Mouse (Mus musculus) monocyte, adult 2 months (primary cell): ENCODE results near the gene Flg.

ENCODE experiments used
- DNase-seq, 2 experiments: peaks; one replicate each; pipeline ENCODE4 v3.0.0; 2022; ENCODE audit warnings: low spot score in 2 of 2, low read depth in 1 of 2

Flg gene

DNA sequence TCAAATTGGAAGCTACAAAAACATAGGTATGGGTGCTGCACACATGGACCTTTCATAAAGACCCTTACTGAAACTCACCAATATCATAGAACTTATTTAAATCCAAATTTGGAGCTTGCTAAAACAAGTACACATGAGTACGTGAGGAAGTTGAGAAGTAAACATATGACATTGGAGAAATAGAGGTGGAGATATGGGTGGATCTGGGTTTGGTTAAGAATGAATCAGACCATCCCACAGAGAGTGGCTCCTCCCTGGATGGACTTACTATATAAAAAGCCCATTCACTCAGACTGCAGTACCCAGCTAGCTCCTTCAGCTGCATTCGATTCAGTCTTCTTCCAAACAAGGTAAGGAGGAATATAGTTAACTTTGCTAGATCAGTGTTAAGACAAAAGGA lies at the start of gene Flg:
TSS of gene Flg (plus strand) at position 301 of the 400 bp plus-strand sequence.
- no peak for DNase-seq

DNA sequence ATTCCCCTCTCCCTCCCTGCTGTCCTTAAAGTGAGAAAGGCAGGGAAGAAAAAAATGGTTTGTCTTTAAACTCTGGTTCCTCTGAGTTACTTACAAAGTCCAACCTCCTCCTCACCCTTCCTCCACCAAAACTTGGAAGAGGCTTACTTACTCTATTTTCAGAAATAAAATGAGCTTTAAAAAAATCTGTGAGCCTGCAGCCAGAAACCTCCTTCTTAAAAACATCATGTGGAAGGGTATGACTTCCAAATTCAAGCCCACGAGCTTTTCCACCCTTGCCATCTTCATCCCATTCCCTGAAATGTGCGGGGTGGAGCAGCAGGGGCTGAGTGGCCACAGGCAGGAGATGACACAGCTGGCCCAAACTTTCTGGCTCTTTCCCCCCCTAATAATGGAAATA lies 24.2 kb downstream of the Flg start:
- no peak for DNase-seq

DNA sequence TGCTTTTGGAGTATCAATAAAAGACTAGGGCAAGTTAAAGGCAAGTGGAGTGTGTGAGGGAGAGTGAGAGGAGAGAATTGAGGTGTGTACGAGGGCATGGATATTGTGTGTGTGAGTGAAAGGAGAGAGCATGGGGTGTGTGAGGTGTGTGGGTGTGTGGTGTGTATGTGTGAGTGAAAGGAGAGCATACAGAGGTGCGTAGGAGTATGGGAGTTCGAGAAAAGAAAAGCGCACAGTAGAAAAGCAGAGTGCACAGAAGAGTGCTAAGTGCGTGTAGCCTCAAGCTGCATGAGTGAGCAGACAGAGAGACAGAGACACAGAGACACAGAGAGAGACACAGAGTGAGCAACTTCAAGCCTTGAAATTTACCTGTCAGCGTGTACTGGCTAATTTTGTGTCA lies 26.5 kb downstream of the Flg start:
- DNase-seq, result no peak

DNA sequence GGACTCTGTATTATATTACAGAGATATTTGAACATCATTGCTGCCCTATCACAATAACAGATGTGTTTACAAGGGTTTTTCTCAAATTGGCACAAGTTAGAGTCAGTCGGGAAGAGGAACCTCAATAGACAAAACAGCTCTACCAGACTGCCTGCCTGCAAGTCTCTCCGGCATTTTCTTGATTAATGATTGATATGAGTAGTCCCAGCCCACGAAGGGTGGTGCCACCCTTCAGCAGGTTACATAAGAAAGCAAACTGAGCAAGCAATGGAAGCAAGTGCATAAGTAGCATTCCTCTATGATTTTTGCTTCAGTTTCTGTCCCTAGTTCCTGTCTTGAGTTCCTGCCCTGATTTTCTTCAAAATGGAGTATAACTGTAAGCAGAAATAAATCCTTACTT lies 28.6 kb downstream of the Flg start:
- DNase-seq, result no peak

GRCm38 (mm10) chr3:93306142-93306541 lies 32.8 kb downstream of the Flg start:
- DNase-seq, result no peak

DNA sequence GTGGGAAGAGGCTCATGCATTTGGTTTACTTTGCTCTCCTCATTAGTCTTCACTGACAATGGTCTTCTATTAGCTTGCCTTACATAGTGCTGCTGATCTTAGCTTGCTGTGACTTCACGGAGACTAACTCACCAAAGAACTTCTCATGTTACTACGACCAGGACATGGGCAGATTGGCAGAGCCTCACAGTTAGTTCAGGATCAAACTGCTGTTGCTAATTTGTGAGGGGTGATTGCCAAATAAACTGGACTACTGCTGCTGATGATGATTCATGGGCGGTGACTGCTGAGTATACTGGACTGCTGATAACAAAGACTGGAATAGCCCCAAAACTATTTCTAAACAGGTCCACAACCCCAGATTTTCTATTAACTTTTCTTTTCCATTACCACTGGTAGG lies 38.0 kb downstream of the Flg start:
- DNase-seq, result no peak

DNA sequence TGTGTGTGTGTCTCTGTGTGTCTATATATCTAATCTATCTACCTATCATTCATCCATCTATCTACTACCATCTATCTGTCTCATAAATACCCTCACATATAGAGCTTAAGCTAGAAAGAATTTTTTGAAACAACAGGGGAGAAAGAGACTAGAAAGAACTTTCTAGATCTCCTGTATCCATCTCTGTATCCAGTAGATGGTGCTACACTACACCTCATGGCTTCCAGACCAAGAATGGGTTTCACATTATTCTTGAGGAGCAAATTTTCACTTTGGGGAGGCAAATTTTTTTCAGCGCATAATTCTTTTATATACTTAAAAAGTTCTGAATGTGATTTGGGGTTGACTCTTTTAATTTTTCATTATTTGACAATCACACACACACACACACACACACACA lies 41.1 kb downstream of the Flg start:
- no peak for DNase-seq

DNA sequence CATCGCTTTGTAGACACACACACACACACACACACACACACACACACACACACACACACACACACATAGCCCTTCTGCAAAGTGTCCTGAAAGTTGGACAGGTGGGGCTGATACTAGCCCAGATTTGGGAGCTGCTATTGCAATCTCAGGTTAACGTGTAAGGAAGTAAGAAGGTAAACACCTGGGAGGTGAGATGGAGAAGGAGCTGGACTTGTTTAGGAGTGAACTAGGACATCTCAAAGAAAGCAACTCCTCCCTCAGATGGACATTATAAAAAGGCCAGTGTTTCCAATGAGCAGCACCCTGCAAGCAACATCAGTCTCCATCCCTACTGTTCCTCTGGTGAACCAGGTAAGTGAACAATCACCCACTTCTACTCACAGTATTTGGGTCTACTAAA lies 46.1 kb downstream of the Flg start, which contains the start of gene Hrnr:
TSS of gene Hrnr (plus strand) at position 301 of the 400 bp plus-strand sequence.
- DNase-seq, result no peak

DNA sequence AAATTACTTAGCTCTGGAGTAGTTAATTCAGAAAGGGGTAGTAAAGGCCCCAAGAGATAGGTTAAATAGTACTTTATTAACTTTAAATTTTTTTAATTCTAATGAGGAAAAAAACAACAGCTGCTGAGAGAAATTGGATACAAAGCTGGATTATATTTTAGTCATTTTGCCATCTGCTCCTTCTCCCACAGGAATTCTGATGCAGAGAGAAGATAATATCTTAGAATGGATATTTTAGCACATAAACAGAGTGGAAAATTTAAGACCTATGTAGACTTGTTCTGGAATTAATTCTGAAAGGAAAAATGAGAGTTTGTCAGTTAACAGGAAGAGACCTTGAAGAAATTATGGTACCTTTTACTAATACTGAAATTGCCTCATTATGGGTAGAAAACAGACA lies 64.4 kb downstream of the Flg start:
- no peak for DNase-seq

DNA sequence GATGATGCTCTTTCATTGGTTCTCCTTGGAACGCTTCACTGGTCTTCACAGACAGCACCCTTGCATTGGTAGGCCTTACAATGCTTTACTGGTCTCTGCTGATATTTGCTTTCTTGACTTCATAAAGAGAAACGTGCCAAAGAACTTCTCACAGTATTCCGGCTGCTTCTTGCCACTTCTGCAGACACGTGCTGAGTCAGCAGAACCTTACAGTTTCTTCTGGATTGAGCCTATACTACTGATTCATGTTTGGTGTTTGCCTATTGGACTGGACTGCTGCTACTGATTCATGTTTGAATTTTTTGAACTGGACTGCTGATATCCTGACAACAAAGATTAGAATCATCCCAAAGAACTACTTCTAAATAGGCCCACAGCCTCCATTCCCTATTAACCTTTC lies 66.7 kb downstream of the Flg start:
- no peak for DNase-seq
